Mouse (Mus musculus) kidney, postnatal 14 days (tissue): Measurements from ENCODE around the gene Tufm.
A peak's percentile ranks its signal among the peaks of the same experiment; 100 is the strongest.

ENCODE experiments used
- DNase-seq: peaks from one replicate; pipeline ENCODE4 v3.0.0; 2022; ENCODE audit warnings: mixed read lengths

Gene Tufm

DNA sequence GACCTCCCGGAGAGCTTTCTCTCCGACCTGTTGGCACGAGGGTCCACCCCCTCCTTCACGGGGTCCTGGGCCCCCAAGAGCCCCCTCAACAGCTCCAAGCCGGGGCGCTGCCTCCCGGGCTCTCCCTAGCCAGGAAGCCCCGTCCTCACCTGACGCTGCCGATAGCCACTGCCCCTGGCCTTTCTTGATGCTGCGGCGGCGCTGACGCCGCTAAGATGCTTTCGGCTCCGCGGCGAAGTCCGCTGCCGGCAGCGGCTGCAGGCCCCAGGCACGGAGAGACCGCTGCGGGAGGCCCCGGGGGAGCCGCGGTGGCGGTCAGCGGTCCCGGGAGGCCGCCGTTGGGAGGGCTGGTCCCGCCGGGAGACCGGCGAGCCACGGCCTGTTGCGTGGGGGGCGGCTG, 15.6 kb downstream of the Tufm start:
- no peak for DNase-seq

DNA sequence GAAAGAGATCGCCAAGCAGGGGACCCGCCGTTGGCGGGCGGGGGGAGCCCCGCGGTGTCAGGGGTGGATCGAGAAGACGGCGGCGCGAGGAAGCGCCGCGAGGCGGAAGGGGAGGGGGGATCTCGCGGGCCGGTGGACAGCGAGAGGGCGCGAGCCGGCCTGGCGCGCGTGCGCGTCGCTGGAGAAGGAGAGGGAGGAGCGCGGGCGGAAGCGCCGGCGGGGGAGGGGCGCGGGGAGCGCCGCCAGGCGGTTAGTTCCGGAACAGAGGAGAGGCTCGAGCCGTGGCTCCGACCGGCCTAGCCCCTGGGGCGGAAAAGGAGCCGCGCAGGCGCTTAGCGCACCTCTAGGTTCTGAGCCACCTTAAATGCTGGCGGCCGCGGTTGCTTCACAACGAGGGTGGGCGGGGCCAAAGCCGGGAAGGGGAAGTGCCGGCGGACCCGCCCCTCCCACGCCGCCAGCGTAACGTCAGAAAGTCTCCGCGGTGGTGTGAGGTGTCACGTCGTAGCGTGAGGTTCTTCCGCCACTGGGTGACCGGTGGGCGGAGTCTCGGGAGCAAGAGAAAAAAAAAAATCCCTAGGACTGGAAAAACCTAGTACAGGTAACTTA, 16.2 kb downstream of the Tufm start, which contains the start of gene Atxn2l:
Atxn2l (minus strand) TSS at position 165 of the 606 bp plus-strand sequence.
- DNase-seq, result peak; percentile 100

DNA sequence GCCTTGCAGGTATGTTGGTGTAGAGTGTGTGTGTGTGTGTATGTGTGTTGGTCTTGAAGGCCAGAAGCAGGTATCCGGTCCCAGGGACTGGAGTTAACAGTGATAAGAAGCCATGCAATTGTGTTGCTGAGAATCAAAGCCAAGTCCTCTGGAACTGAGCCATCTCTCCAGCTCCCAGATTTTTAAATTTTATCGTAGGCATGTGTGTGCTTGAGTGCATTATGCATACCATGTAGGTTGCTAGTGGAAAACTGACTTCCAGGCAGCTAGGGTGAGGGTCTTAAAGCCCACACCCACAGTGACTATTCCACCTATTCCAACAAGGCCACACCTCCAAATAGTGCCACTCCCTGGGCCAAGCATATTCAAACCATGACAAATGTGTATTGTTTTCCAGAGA, 17.8 kb downstream of the Tufm start:
- DNase-seq, result no peak

DNA sequence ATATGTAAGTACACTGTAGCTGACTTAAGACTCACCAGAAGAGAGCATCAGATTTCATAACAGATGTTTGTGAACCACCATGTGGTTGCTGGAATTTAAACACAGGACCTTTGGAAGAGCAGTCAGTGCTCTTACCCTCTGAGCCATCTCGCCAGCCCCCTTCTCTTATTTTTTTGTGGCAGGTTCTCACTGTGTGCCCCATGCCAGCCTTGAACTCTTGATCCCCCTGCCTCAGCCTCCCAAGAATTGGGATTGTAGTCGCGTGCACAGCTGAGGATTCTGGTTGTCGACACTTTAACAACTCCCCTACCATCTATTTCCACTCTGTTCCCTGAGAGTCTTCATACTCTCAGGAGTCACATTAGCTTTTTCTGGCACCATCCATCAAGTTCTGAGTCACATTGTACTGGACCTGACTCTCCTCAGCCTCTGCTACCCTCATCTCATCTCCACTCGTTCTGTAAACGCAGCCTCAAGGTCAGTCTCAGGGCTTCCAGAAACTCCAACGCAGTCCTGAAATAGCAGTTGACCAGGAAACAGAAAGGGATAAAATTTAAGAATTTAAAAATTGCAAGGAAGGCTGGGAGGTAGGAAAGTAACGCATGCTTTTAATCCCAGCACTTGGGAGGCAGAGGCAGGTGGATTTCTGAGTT, 20.1 kb downstream of the Tufm start:
- no peak for DNase-seq

DNA sequence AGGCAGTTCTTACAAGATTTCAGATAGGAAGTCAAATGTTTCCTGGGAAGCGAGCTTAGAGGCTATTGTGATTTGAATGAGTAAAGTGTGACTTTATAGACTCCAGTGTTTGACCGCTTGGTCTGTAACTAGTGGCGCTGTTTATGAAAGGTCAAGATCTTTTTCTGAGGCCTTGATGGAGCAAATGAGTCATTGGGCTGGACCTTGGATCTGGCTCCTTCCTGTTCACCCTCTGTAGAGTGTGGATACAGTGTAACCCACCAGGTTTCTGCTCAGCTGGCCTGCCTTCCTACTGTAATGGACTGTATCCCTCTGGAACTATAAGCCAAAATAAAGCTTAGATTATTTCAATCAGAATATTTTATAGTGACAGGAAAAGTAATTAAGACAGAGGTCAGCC, 24.1 kb downstream of the Tufm start:
- DNase-seq, result no peak

DNA sequence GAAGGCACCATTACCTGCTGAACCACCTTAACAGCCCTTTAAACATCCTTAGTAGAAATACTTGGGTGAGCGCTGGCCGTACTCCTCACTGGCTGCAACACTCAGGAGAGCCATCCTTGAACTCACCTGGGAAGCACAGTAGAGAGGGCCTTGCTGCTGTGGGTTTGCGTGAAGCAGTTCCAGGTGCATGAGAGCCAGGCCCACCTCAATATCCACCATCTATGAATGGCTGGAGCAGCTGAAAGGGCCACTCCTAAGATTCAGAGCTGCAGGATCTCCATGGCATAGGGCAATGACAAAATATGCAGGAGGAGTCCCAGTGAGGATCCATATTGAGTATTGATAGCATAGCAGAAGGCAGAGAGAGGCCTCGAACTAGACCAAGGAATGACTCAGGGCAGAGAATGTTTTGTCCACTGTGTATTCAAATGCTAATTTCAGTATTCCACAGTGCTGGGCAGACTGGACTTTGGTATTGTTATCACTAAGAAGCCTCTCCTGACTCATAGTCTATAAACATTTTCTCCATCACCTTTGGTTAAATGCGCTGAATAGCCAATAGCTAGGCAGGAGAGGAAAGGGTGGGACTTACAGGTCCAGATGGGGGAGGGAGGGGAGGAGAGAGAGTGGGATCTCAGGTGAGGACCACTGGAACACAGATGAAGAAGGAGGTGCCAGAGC, 31.2 kb downstream of the Tufm start:
- no peak for DNase-seq

DNA sequence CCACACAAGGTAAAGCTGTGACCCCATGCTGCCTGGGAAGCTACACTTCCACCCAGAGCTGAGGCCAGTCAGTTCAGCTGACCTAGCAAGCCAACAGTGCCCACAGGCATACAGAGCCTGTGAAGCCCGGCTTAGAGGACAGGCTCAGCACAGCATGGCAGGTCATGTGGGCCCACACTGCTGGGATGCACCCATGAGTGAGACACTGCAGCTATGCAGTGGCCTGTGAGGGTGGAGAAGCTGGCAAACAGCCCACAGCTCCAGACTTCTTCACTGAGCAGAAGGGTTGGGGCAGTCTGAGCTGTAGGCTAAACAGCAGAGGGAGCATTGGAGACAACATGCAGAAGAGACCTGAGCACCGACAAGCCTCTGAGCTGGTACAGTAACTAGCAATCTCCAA, 32.4 kb downstream of the Tufm start:
- peak; percentile 57 for DNase-seq

DNA sequence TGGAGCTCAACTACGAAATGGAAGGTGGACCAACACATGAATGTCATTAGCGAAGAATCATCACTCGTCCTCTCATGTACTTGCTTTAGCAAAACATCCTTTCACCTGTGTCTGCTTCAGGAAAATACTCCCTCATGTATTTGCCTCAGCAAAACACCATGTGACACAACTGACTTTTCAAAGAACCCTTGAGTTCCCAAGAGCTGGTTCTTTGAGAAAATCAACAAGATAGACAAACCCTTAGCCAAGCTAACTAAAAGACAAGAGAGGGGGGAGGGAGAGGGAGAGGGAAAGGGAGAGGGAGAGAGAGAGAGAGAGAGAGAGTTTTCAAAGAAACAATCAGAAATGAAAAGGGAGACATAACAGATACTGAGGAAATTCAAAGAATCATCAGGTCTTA, 36.2 kb downstream of the Tufm start:
- no peak for DNase-seq

DNA sequence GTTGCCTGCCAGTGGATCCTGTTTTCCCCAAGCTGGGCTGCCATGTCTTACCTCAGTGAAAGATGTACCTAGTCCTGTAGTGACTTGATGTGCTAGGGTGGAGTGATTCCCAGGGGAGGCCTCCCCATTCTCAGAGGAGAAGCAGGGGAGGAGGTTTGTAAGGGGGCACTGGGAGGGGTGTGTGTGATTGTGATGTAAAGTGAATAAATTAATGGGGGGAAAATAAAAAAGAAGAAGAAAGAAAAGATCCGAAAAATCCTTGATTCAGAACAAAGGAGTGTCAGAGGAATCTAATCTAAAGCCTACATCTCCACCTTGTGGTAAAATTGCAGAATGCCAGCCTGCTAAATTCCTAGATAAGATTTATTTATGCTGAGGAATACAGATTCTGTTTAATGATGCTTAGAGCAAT, 41.0 kb downstream of the Tufm start:
- DNase-seq, result peak; percentile 60

DNA sequence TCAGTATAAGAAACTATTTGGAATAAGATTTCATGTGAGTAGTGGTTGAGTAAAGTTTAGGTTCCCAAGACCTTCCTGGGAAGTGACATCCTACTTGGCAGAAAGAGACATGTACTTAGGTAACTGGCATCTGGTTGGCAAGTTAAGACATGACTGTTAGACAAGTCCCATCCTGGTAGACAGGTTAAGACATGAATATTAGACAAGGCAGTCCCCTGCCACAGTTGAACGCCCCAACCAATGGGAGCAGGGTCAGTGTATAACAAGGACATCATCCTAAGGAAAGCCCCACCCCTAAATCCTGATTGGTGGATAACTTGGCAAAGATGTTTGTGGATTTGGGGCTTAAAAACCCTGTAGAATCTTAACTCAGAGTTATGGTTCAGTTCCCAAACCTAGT, 46.3 kb downstream of the Tufm start:
- no peak for DNase-seq

DNA sequence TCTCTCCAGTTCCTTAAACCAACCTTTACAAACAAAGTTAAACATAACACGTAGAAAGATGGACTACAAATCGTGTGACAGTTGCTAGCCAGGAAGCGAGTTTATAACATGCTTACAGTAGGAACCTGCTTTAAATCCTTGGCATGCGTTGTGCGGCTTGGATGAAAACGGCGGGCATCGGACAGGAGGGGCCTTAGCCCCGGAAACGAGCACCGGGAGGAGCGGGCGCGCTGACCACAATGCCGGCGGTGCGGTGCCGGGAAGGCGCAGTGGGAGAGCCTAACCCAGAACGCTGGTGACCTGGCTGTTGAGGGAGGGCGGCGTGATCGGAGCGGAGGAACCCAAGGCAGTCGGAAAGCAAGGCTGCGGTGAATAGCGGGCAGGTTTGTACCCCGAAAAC, 48.6 kb downstream of the Tufm start:
- DNase-seq, result peak; percentile 18

DNA sequence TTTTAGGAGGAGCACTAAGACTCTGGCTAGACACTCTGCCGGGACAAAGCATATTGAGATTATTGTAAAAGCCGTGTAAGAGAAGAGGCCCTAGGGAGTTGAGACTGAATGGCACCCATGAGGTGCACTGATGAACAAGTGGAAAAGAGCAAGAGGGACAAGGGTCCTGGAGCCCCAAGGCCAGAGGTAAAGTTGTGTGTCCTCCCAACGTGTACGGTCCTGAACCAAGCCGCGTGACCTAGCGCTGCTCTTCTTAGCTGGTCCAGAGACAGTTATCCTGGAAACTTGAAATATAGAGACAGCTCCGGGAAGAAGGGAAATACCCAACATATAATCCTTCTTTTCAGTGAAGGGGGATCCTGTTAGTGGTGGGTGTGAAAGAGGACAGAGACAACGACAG, 49.3 kb downstream of the Tufm start:
- DNase-seq, result no peak

DNA sequence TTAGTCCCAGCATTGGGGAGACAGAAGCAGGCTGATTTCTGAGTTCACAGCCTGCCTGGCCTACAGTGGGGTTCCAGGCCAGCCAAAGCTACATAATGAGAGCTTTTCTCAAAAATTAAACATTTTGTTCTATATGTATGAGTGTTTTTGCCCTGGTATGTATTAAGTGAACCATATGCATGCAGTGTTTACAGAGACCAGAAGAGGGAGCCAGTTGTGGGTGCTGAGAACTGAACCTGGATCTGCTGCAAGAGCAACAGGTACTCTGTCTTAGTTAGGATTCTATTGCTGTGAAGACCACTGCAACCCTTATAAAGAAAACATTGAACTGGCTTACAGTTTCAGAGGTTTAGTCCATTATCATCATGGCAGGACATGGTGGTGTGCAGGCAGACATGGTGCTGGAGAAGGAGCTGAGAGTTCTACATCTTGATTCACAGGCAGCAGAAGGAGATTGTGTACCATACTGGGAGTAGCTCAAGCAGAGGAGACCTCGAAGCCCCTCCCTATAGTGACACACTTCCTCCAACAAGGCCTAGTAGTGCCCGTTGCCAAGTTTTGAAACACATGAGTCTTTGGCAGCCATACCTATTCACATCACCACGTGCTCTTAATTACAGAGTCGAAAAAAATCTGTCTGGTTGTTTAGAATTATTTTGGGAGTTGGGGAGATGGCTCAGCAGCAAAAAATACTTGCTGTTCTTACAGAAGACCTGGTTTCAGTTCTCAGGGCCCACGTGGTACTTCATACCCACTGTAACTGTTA, 50.8 kb downstream of the Tufm start:
- peak; percentile 29 for DNase-seq
